Mouse (Mus musculus) WW6 (cell line): ENCODE data around the gene Ninl.

ENCODE experiments used
- DNase-seq: peaks from one replicate; pipeline ENCODE4 v3.0.0-alpha.2; 2013; ENCODE audit warnings: low read depth, low spot score

Gene Ninl

GRCm38 (mm10) chr2:151039232-151039695 is at the start of gene Ninl, which contains the start of gene Nanp:
Gene Ninl, minus strand, starts transcription at chr2:151039382.
Gene Nanp, minus strand, starts transcription at chr2:151039398.
- DNase-seq: peak; percentile 79

- no peak for DNase-seq
Observed at GRCm38 (mm10) chr2:151056637-151057036, 17.5 kb upstream of the Ninl start.

- DNase-seq: no peak
Observed at GRCm38 (mm10) chr2:151040411-151040810, 1.2 kb upstream of the Ninl start.

GRCm38 (mm10) chr2:151039726-151040125 is 544 bp upstream of the Ninl start:
- DNase-seq: no peak

GRCm38 (mm10) chr2:151038811-151039222 is 365 bp downstream of the Ninl start:
- no peak for DNase-seq

GRCm38 (mm10) chr2:151037876-151038552 is 1.2 kb downstream of the Ninl start:
- DNase-seq: no peak

GRCm38 (mm10) chr2:151037292-151037691 is 1.9 kb downstream of the Ninl start:
- DNase-seq: no peak

- no peak for DNase-seq
Observed at GRCm38 (mm10) chr2:151036721-151037120, 2.5 kb downstream of the Ninl start.

GRCm38 (mm10) chr2:151034435-151034834 is 4.7 kb downstream of the Ninl start:
- DNase-seq: no peak

- DNase-seq: no peak
Observed at GRCm38 (mm10) chr2:151021158-151021557, 18.0 kb downstream of the Ninl start.

- no peak for DNase-seq
Observed at GRCm38 (mm10) chr2:151015316-151015715, 23.9 kb downstream of the Ninl start.

- DNase-seq: no peak
Observed at GRCm38 (mm10) chr2:151011273-151011672, 27.9 kb downstream of the Ninl start.

GRCm38 (mm10) chr2:151009515-151010085 is 29.6 kb downstream of the Ninl start:
- DNase-seq: no peak

GRCm38 (mm10) chr2:151008939-151009509 is 30.2 kb downstream of the Ninl start:
- DNase-seq: no peak

GRCm38 (mm10) chr2:151008517-151008932 is 30.7 kb downstream of the Ninl start:
- DNase-seq: no peak

GRCm38 (mm10) chr2:151008006-151008405 is 31.2 kb downstream of the Ninl start:
- no peak for DNase-seq

- DNase-seq: no peak
Observed at GRCm38 (mm10) chr2:151006281-151006945, 32.8 kb downstream of the Ninl start.

GRCm38 (mm10) chr2:151004390-151004789 is 34.8 kb downstream of the Ninl start:
- no peak for DNase-seq

GRCm38 (mm10) chr2:151003796-151004195 is 35.4 kb downstream of the Ninl start:
- DNase-seq: no peak

GRCm38 (mm10) chr2:151001619-151002175 is 37.5 kb downstream of the Ninl start:
- no peak for DNase-seq

GRCm38 (mm10) chr2:151000402-151001178 is 38.6 kb downstream of the Ninl start:
- DNase-seq: no peak
